Mouse (Mus musculus) ES-Bruce4 (cell line): ENCODE data around the gene Hs3st3a1. TPM values are rescaled to one million over a fixed set of nuclear protein-coding genes. Genes with fewer than 3 reads are reported as not detected.

ENCODE experiments used
- H3K27ac ChIP-seq: 2 replicates; pipeline ENCODE4 v1.5.1; 2012; ENCODE audit warnings: low read length, inconsistent platforms; ENCODE audit not compliant: insufficient read depth
- H3K27me3 ChIP-seq: 2 replicates; pipeline ENCODE4 v1.6.1; 2012; ENCODE audit warnings: mild to moderate bottlenecking, low read length, inconsistent platforms; ENCODE audit not compliant: control insufficient read depth, poor library complexity, insufficient read depth, severe bottlenecking
- H3K36me3 ChIP-seq: 2 replicates; pipeline ENCODE4 v1.6.1; 2012; ENCODE audit warnings: inconsistent platforms, mild to moderate bottlenecking, low read length, moderate library complexity; ENCODE audit not compliant: control insufficient read depth, poor library complexity, insufficient read depth, severe bottlenecking
- H3K4me1 ChIP-seq: one replicate; pipeline ENCODE4 v1.8.1; 2011; ENCODE audit warnings: low read length; ENCODE audit not compliant: control insufficient read depth, insufficient read depth
- H3K4me3 ChIP-seq: 2 replicates; pipeline ENCODE4 v1.5.1; 2011; ENCODE audit warnings: low read depth, mild to moderate bottlenecking, low read length
- H3K9ac ChIP-seq: 2 replicates; pipeline ENCODE4 v1.6.1; 2012; ENCODE audit warnings: low read depth, mild to moderate bottlenecking, inconsistent platforms; ENCODE audit not compliant: poor library complexity, severe bottlenecking
- H3K9me3 ChIP-seq: replicated peaks from 2 replicates; pipeline ENCODE4 v1.6.1; 2012; ENCODE audit warnings: mild to moderate bottlenecking, low read length, inconsistent platforms; ENCODE audit not compliant: control insufficient read depth, poor library complexity, insufficient read depth, severe bottlenecking
- CTCF ChIP-seq: IDR thresholded peaks from one replicate; pipeline ENCODE4 v1.8.1; 2011; ENCODE audit warnings: low read depth, low read length
- EP300 ChIP-seq: IDR thresholded peaks from 2 replicates; pipeline ENCODE4 v1.6.1; 2011; ENCODE audit warnings: low read depth, low read length; ENCODE audit not compliant: insufficient read depth
- POLR2A ChIP-seq: IDR thresholded peaks from one replicate; pipeline ENCODE4 v1.8.1; 2011; ENCODE audit warnings: low read length; ENCODE audit not compliant: insufficient read depth
- polyA plus RNA-seq: library from polyadenylated mRNA; stranded (reverse); fragments of >200 nt; gene quantifications from 2 replicates; pipeline ENCODE4 v1.2.4, GENCODE M21; 2011; ENCODE audit warnings: low read depth; ENCODE audit not compliant: missing spikeins, insufficient read depth, insufficient read length

The Hs3st3a1 gene
- polyA plus RNA-seq, 1 experiment: 0.28 TPM

DNA sequence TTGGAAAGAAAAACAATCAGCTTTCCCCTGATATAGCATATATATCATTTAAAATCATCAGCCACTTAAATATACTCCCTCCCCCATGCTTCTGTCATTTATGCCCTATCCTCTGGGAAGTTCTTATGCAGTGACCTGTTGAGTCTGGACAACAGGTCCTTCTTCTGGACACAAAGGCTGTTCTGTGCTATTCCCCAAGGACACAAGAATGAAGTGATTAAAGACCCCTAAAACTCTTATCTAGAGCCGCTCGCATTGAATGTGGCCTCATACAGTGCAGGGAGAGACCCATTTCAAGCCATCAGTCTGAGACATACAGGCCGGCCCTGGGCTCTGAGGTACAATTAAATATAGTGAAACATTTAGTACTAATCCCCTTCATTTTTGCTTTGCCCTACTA lies 2.6 kb downstream of the Hs3st3a1 start:
- H3K4me3 ChIP-seq: no peak overlapping the region
- no peaks in the 10 kb centered on the region for H3K36me3 ChIP-seq
- no peak overlapping the region for H3K27ac ChIP-seq
- H3K4me1 ChIP-seq: no peaks in the 10 kb centered on the region
- H3K9ac ChIP-seq: no peak overlapping the region
- H3K9me3 ChIP-seq: no peaks in the 10 kb centered on the region
- TF ChIP-seq EP300 (no peak), POLR2A (no peak), CTCF (no peak)
- H3K27me3 ChIP-seq: peaks cover 17% of the 10 kb centered on the region

- no peak overlapping the region for H3K4me3 ChIP-seq
- H3K9ac ChIP-seq: no peak overlapping the region
- H3K4me1 ChIP-seq: no peaks in the 10 kb centered on the region
- H3K9me3 ChIP-seq: no peaks in the 10 kb centered on the region
- H3K27ac ChIP-seq: no peak overlapping the region
- H3K27me3 ChIP-seq: peaks cover 17% of the 10 kb centered on the region
- TF ChIP-seq EP300 (no peak), POLR2A (no peak), CTCF (no peak)
- no peaks in the 10 kb centered on the region for H3K36me3 ChIP-seq
These were observed 3.8 kb downstream of the Hs3st3a1 start for GRCm38 (mm10) chr11:64438909-64439308.

- Histone ChIP-seq H3K9me3 (no peaks in the 10 kb centered on the region), H3K27ac (no peak overlapping the region), H3K27me3 (peaks cover 5% of the 10 kb centered on the region), H3K9ac (no peak overlapping the region), H3K4me3 (no peak overlapping the region), H3K4me1 (no peaks in the 10 kb centered on the region), H3K36me3 (no peaks in the 10 kb centered on the region)
- TF ChIP-seq EP300 (no peak), POLR2A (no peak), CTCF (peak; percentile 7)
These were observed 7.0 kb downstream of the Hs3st3a1 start for GRCm38 (mm10) chr11:64442119-64442518.

- Histone ChIP-seq H3K36me3 (no peaks in the 10 kb centered on the region), H3K4me1 (no peaks in the 10 kb centered on the region), H3K4me3 (no peak overlapping the region), H3K9me3 (no peaks in the 10 kb centered on the region), H3K9ac (no peak overlapping the region), H3K27me3 (peaks cover 3% of the 10 kb centered on the region), H3K27ac (no peak overlapping the region)
- TF ChIP-seq POLR2A (no peak), EP300 (no peak), CTCF (no peak)
These were observed 7.6 kb downstream of the Hs3st3a1 start for GRCm38 (mm10) chr11:64442701-64443100.

DNA sequence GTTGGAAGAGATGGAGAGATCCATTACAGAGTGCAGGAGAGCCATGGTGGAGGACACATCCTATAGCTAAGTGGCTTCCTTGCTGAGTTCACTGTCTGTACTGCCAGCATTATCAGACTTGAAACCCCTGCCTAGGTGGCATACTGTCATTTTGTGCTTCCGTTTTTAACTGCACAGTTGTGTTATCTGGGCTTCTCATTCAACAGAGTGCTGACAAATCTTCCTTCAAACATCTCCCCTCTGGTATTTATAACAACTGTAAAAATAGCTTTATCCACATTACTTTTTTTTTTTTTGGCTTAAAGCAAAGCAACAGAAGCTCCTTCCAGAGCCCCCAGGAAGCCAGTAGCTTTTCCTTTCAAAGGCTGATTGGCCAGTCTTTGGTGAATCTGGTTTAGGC lies 10.1 kb downstream of the Hs3st3a1 start:
- Histone ChIP-seq H3K9me3 (no peaks in the 10 kb centered on the region), H3K27ac (no peak overlapping the region), H3K27me3 (no peaks in the 10 kb centered on the region; the same call in 1 of the 2 replicates), H3K4me1 (no peaks in the 10 kb centered on the region), H3K4me3 (no peak overlapping the region), H3K36me3 (no peaks in the 10 kb centered on the region), H3K9ac (no peak overlapping the region)
- TF ChIP-seq CTCF (no peak), POLR2A (no peak)

- Histone ChIP-seq H3K9me3 (no peaks in the 10 kb centered on the region), H3K4me3 (no peak overlapping the region), H3K9ac (no peak overlapping the region), H3K36me3 (no peaks in the 10 kb centered on the region), H3K4me1 (no peaks in the 10 kb centered on the region), H3K27ac (no peak overlapping the region), H3K27me3 (no peaks in the 10 kb centered on the region; the same call in 1 of the 2 replicates)
- TF ChIP-seq POLR2A (no peak), EP300 (no peak), CTCF (no peak)
These were observed 13.6 kb downstream of the Hs3st3a1 start for GRCm38 (mm10) chr11:64448586-64449315.
